Mouse (Mus musculus): ENCODE measurements around the gene Ppp1r12b. TPM values are rescaled to one million over a fixed set of nuclear protein-coding genes. Genes with fewer than 3 reads are reported as not detected.
A peak's percentile ranks its signal among the peaks of the same experiment; 100 is the strongest.

The Ppp1r12b gene
- polyA plus RNA-seq, 1 experiment from 2014 or later: 3.2 TPM

DNA sequence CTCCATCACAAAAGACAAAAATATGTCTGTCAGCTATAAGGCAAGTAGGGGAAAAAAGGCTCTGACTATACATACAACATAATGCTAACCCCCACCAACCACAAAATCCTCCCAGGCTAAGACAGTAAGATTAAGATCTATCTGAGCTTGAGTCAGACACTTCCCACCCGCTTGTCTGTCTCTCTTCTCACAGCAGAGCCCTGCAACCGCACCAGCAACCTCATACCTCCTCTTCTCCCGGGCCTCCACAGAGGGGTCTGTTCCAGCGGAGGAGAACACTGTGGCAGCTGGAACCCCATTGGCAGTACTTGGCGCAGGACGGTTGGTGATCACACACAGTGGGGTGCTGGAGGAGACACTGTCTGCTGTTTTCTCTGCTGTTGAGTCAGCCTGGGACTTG, 90.2 kb downstream of the Ppp1r12b start:
- Histone ChIP-seq H3K27ac (no peak overlapping the region), H3K9me3 (replicated peaks; ENCODE audit: low read length) (no peaks in the 10 kb centered on the region), H3K27me3 (ENCODE audit: insufficient read depth, low read length) (no peaks in the 10 kb centered on the region), H3K36me3 (ENCODE audit: insufficient read depth, low read length) (0 out of 2 replicates have a peak, but pooled peaks cover 4% of the 10 kb centered on the region), H3K4me2 (ENCODE audit: low read length) (no peak overlapping the region), H3K9ac (ENCODE audit: low read depth, low read length) (no peak overlapping the region), H3K4me3 (replicated peaks; ENCODE audit: low read depth, low read length) (no peak overlapping the region), H3K4me1 (replicated peaks; ENCODE audit: insufficient read depth, low read length) (no peaks in the 10 kb centered on the region)
- 78% methylated on average over 6 of the region's 6 CpGs for WGBS
- ATAC-seq (replicated peaks; ENCODE audit: low FRiP score, low read depth) (no peak), DNase-seq (ENCODE audit: low spot score) (no peak)
- no peak for TF ChIP-seq CTCF (IDR thresholded peaks at IDR 0.05; ENCODE audit: low read depth)

DNA sequence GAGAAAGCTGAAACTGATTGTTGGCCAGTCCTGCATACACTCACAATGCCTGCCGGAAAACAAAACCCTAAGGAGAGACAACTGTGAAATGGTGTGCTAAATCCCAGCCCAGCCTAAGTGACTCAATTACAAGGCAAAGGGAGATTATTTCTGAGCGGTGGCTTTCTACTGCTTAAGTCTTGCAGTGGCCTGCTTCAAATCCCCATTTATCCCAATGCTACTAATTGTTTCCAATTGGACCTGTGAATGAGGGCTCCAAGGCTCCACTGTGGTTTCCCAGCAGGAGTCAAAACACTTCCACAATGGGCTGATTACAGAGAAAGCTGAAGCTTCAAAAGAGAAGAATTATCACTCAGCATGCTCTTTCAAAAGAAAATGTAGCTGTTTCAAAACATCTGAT, 95.2 kb downstream of the Ppp1r12b start:
- ATAC-seq (replicated peaks; ENCODE audit: low FRiP score, low read depth): no peak
- WGBS: 59% methylated on average over 2 of the region's 2 CpGs
- H3K27ac ChIP-seq: no peak overlapping the region

GRCm38 (mm10) chr1:134858344-134859053, 97.2 kb downstream of the Ppp1r12b start:
- no peak overlapping the region for H3K27ac ChIP-seq
- H3K27me3 ChIP-seq (ENCODE audit: insufficient read depth, low read length): no peaks in the 10 kb centered on the region
- H3K9ac ChIP-seq (ENCODE audit: low read depth, low read length): no peak overlapping the region
- H3K4me1 ChIP-seq (replicated peaks; ENCODE audit: insufficient read depth, low read length): no peaks in the 10 kb centered on the region
- TF ChIP-seq CTCF (IDR thresholded peaks at IDR 0.05; ENCODE audit: low read depth): no peak
- ATAC-seq (replicated peaks; ENCODE audit: low FRiP score, low read depth) (no peak), DNase-seq (ENCODE audit: low spot score) (no peak)
- H3K9me3 ChIP-seq (replicated peaks; ENCODE audit: low read length): no peaks in the 10 kb centered on the region
- 79% methylated on average over 3 of the region's 3 CpGs for WGBS
- no peak overlapping the region for H3K4me3 ChIP-seq (replicated peaks; ENCODE audit: low read depth, low read length)
- no peak overlapping the region for H3K4me2 ChIP-seq (ENCODE audit: low read length)
- no peaks in the 10 kb centered on the region for H3K36me3 ChIP-seq (ENCODE audit: insufficient read depth, low read length)

More for the DNA sequence above, 95.2 kb downstream of the Ppp1r12b start:
- Histone ChIP-seq H3K4me1 (replicated peaks; ENCODE audit: insufficient read depth, low read length) (no peaks in the 10 kb centered on the region), H3K9ac (ENCODE audit: low read depth, low read length) (no peak overlapping the region), H3K9me3 (replicated peaks; ENCODE audit: low read length) (no peaks in the 10 kb centered on the region), H3K27me3 (ENCODE audit: insufficient read depth, low read length) (no peaks in the 10 kb centered on the region), H3K4me2 (ENCODE audit: low read length) (no peak overlapping the region), H3K4me3 (replicated peaks; ENCODE audit: low read depth, low read length) (no peak overlapping the region), H3K36me3 (ENCODE audit: insufficient read depth, low read length) (no peaks in the 10 kb centered on the region)
- no peak for TF ChIP-seq CTCF (IDR thresholded peaks at IDR 0.05; ENCODE audit: low read depth)
- no peak for DNase-seq (ENCODE audit: low spot score)

GRCm38 (mm10) chr1:134854325-134854982, 101.3 kb downstream of the Ppp1r12b start:
- Histone ChIP-seq H3K4me1 (replicated peaks; ENCODE audit: insufficient read depth, low read length) (no peaks in the 10 kb centered on the region), H3K4me2 (ENCODE audit: low read length) (no peak overlapping the region)
- WGBS: 78% methylated on average over 1 of the region's 1 CpGs

GRCm38 (mm10) chr1:134852797-134853196, 102.9 kb downstream of the Ppp1r12b start:
- Histone ChIP-seq H3K4me2 (ENCODE audit: low read length) (no peak overlapping the region), H3K27ac (no peak overlapping the region), H3K9me3 (replicated peaks; ENCODE audit: low read length) (no peaks in the 10 kb centered on the region), H3K4me1 (replicated peaks; ENCODE audit: insufficient read depth, low read length) (no peaks in the 10 kb centered on the region), H3K9ac (ENCODE audit: low read depth, low read length) (no peak overlapping the region), H3K27me3 (ENCODE audit: insufficient read depth, low read length) (no peaks in the 10 kb centered on the region), H3K36me3 (ENCODE audit: insufficient read depth, low read length) (no peaks in the 10 kb centered on the region), H3K4me3 (replicated peaks; ENCODE audit: low read depth, low read length) (no peak overlapping the region)
- no peak for ATAC-seq (replicated peaks; ENCODE audit: low FRiP score, low read depth)
- WGBS: 95% methylated on average over 3 of the region's 3 CpGs
- TF ChIP-seq CTCF (IDR thresholded peaks at IDR 0.05; ENCODE audit: low read depth): no peak
- no peak for DNase-seq (ENCODE audit: low spot score)

More at GRCm38 (mm10) chr1:134854325-134854982, 101.3 kb downstream of the Ppp1r12b start:
- H3K36me3 ChIP-seq (ENCODE audit: insufficient read depth, low read length): no peaks in the 10 kb centered on the region
- no peak overlapping the region for H3K9ac ChIP-seq (ENCODE audit: low read depth, low read length)
- no peaks in the 10 kb centered on the region for H3K9me3 ChIP-seq (replicated peaks; ENCODE audit: low read length)
- peak; percentile 88 for TF ChIP-seq CTCF (IDR thresholded peaks at IDR 0.05; ENCODE audit: low read depth)
- no peak overlapping the region for H3K4me3 ChIP-seq (replicated peaks; ENCODE audit: low read depth, low read length)
- ATAC-seq (replicated peaks; ENCODE audit: low FRiP score, low read depth): no peak
- no peak overlapping the region for H3K27ac ChIP-seq
- peak; percentile 79 for DNase-seq (ENCODE audit: low spot score)
- no peaks in the 10 kb centered on the region for H3K27me3 ChIP-seq (ENCODE audit: insufficient read depth, low read length)

- no peak overlapping the region for H3K4me2 ChIP-seq (ENCODE audit: low read length)
- no peaks in the 10 kb centered on the region for H3K36me3 ChIP-seq (ENCODE audit: insufficient read depth, low read length)
- H3K4me1 ChIP-seq (replicated peaks; ENCODE audit: insufficient read depth, low read length): no peaks in the 10 kb centered on the region
- ATAC-seq (replicated peaks; ENCODE audit: low FRiP score, low read depth) (no peak), DNase-seq (ENCODE audit: low spot score) (no peak)
- no peaks in the 10 kb centered on the region for H3K9me3 ChIP-seq (replicated peaks; ENCODE audit: low read length)
- no peak for TF ChIP-seq CTCF (IDR thresholded peaks at IDR 0.05; ENCODE audit: low read depth)
- no peaks in the 10 kb centered on the region for H3K27me3 ChIP-seq (ENCODE audit: insufficient read depth, low read length)
- no peak overlapping the region for H3K9ac ChIP-seq (ENCODE audit: low read depth, low read length)
- 87% methylated on average over 5 of the region's 5 CpGs for WGBS
- no peak overlapping the region for H3K4me3 ChIP-seq (replicated peaks; ENCODE audit: low read depth, low read length)
- H3K27ac ChIP-seq: no peak overlapping the region
Measured at GRCm38 (mm10) chr1:134851211-134851610, 104.5 kb downstream of the Ppp1r12b start.
